Mouse (Mus musculus) gonadal fat pad, adult 2 months (tissue): ENCODE measurements around the gene Efhd1. TPM values are rescaled to one million over a fixed set of nuclear protein-coding genes. Genes with fewer than 3 reads are reported as not detected.

Experiments
- DNase-seq: peaks from one replicate; pipeline ENCODE4 v3.0.0-alpha.2; 2012; ENCODE audit warnings: low read depth
- polyA plus RNA-seq: library from polyadenylated mRNA; depleted of rRNA; stranded (reverse); fragments of >200 nt; gene quantifications from 2 replicates; pipeline ENCODE4 v1.2.3, GENCODE M21; 2012; rRNA removed

Efhd1 gene
- polyA plus RNA-seq, 1 experiment: 11.3 TPM

DNA sequence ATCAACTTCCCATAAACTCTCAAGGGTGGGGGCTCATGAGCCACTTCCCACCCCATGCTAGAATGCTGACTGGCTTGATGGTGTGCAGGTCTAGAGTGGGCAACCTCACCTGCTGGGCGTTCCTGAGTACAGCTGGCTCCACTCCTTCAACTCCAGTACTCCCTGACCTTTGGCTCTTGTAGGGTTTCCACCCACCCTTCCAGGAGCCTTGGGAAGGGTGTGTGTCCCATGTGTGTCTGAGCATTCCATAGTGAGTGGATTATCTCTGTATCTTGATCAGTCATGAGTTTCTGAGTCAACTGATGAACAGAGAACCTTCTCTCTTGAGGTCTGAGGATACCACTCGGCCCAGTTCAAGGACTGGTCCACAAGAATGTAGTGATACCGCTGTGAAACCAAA is 44.8 kb downstream of the Efhd1 start:
- no peak for DNase-seq

DNA sequence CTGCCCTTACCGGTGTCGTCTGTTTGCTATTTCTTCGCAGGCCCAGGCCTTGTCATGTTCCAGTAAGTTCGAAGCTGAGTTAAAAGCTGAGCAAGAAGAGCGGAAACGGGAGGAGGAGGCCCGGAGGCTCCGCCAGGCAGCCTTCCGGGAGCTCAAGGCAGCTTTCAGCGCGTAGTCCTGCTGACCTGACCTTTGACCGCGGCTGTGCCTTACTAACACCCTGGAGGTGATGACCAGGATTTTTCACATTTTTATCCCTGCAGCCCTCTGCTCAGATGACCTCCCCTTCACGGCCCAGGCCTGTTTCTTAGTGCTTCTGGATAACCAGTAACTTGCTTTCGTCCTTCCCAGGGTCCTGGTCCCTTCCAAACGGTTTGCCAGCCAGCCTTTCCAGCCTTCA is 45.5 kb downstream of the Efhd1 start:
- no peak for DNase-seq

DNA sequence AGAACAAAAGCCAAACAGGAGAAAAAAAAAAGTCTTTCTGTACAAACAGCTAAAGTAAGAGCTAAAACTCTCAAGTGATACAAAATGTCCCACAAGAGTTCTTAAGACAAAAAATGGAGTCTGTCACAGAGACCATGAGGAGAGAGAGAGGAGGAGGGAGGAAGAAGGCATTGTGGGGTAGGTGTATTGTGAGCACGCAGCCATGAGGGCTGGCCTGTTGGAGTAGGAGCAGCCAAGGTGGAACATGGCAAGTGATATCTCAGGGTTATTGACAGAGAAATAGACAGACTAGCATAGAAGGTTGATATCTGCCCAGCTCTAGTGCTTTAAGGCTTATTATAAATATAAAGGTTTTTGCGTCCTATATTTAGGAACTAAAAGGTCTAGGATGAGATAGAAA is 48.5 kb downstream of the Efhd1 start:
- DNase-seq: no peak

DNA sequence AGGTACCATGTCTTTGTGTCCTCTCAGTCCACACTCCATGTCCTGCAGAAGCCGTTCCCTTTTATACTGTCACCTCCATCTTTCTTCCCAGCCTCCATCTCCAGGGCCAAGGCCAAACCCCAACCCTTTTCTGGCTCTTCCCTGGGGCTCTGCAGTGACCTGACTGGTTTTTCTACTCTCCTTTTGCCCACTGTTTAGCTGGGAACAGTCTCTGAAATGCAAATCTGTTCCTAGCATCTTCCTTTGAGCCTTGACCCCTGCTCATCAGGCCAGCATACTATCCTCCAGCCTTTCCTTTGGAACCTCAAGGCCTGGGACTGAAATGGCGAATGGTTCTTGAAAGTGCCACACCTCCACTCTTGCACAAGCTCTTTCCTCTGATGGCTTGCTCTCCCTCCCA is 49.0 kb downstream of the Efhd1 start:
- no peak for DNase-seq

DNA sequence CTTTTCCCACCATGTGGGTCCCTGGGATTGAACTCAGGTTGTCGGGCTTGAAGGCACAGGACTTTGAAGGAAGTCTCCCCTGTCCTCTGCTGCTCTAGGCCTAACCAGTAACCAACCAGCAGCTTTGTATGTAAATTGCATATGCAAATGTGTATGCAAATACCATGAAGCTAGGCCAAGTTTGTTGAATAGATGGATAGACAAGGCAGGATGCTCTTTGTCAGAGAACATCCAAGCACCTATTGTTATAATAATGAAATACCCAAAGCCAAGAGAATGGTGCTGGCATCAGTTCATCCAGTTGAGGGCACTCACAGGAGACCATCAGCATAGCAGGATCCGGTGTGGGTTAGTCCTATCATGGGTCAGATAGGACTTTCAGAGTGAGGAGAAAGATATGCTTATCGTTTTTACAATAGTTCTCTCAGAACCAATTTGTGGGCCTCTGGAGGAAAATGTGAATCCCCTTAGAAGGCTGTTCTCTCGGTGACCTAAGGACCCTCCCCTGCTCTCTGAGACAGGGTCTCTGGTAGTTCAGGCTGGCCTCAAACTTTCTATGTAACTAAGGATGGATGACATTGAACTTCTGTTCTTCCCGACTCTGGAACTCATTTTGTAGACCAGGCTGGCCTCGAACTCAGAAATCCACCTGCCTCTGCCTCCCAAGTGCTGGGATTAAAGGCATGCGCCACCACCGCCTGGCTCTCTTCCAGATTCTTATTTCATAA is 49.8 kb downstream of the Efhd1 start:
- no peak for DNase-seq

GRCm38 (mm10) chr1:87315431-87315830 is 51.3 kb downstream of the Efhd1 start:
- no peak for DNase-seq

DNA sequence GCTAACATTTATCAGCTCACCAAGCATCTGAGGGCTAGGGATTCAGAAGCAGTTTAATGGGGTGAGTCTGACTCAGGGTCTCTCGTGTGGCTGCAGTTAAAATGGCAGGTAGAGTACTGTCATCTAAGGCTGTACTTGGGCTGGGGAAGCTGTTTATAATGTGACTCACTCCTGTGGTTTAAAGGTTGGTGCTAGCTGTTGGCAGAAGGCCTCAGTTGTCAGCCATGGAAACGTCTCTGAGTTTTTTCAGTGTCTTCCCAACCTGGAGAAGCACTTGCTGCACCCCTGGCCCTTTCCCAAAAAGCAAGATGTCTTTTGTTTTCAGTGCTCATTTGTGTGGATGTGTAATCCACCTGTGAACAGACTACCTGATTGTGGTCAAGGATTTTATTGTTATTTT is 51.7 kb downstream of the Efhd1 start:
- DNase-seq: no peak

- no peak for DNase-seq
These were observed 52.5 kb downstream of the Efhd1 start for GRCm38 (mm10) chr1:87316672-87317071.

GRCm38 (mm10) chr1:87321071-87321470 is 56.9 kb downstream of the Efhd1 start:
- DNase-seq: no peak

DNA sequence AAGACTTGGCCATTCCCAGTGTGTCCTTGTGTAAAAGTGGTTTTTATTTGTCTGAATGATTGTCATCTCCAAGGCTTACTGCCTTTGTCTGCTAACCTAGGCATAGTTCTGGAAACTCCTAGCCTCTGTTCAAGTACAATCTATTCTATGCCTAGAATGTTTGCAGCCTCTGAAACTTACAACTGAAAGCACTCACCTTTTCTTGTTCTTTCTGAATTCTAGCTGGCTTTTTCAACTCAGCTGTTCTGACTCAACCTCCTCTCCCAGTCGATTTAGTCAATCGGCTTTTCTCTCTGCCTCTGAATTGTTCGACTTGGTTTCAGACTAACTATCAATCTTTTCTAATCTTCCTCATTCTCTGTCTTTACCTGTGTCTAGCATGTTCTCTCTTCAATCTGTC is 58.6 kb downstream of the Efhd1 start:
- DNase-seq: no peak

GRCm38 (mm10) chr1:87324649-87325048 is 60.5 kb downstream of the Efhd1 start:
- no peak for DNase-seq

GRCm38 (mm10) chr1:87326742-87327163 is 62.6 kb downstream of the Efhd1 start, which contains the start of gene Gigyf2:
Gigyf2 (plus strand) TSS chr1:87326998.
- DNase-seq: peak; percentile 72

DNA sequence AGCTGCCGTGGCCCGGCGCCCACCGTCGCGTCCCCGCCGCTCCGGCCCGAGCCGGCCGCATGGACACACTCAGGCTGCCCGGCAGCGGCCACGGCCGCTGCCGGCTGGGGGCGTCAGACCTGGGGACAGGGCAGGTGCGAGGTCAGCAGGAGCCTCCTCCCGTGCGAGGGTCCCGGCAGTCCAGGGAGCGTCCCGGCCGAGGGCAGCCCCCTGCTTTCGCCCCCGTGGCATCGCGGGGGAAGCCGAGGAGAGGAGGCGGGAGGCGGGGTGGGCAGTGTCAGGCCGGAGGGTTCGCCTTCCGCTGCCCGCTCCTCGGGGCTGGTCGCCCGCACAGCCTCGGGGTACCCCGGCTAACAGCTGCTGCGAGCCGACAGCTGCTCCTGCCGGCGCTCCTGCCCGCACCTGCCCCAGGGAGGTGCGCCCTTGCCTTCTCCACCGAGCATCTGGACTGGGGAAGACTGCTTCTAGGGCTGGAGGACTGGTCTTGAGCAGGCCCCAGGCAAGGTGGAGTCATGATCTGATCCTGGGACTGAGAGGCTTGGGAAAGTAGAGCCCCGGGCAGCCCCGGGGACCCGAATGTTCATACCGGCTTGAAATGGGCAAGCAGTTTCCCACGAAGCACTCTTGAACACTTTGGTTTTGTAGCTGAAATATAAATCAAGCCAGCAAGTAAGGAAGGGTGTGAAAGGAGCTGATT is 63.1 kb downstream of the Efhd1 start:
- DNase-seq: no peak

GRCm38 (mm10) chr1:87331774-87332173 is 67.6 kb downstream of the Efhd1 start:
- no peak for DNase-seq

- DNase-seq: no peak
These were observed 86.4 kb downstream of the Efhd1 start for GRCm38 (mm10) chr1:87350576-87350975.

- DNase-seq: no peak
These were observed 96.1 kb downstream of the Efhd1 start for GRCm38 (mm10) chr1:87360276-87360675.

Other genes with a start within 250 kb of the Efhd1 start
- 18.2 and 22.5 TPM in 2 replicates for gene Alppl2, start 174.4 kb upstream of the Efhd1 start, polyA plus RNA-seq
- gene Alpi, start 162.8 kb upstream of the Efhd1 start, polyA plus RNA-seq: 0.08 TPM in 1 of 2 replicates, not detected in the other
- gene Akp3, start 139.4 kb upstream of the Efhd1 start, polyA plus RNA-seq: 0.12 and 0.41 TPM in 2 replicates
- gene Ecel1, start 107.8 kb upstream of the Efhd1 start, polyA plus RNA-seq: 0.15 and 0.22 TPM in 2 replicates
- gene Prss56, start 81.0 kb upstream of the Efhd1 start, polyA plus RNA-seq: 1.5 and 1.8 TPM in 2 replicates
- gene Chrnd, start 73.8 kb upstream of the Efhd1 start, polyA plus RNA-seq: 0.03 TPM in 1 of 2 replicates, not detected in the other
- 0.22 TPM in 1 of 2 replicates, not detected in the other for gene Chrng, start 59.7 kb upstream of the Efhd1 start, polyA plus RNA-seq
- 34.9 and 41.5 TPM in 2 replicates for gene Eif4e2, start 50.4 kb upstream of the Efhd1 start, polyA plus RNA-seq
- 31.3 and 36.2 TPM in 2 replicates for gene Gigyf2, start 62.6 kb downstream of the Efhd1 start, polyA plus RNA-seq
- not detected in 2 replicates for gene Kcnj13, start 130.4 kb downstream of the Efhd1 start, polyA plus RNA-seq
- gene Snorc, start 205.9 kb downstream of the Efhd1 start, polyA plus RNA-seq: not detected in 2 replicates
- 2.6 and 3.6 TPM in 2 replicates for gene Neu2, start 245.5 kb downstream of the Efhd1 start, polyA plus RNA-seq